In the genomic region with DNA sequence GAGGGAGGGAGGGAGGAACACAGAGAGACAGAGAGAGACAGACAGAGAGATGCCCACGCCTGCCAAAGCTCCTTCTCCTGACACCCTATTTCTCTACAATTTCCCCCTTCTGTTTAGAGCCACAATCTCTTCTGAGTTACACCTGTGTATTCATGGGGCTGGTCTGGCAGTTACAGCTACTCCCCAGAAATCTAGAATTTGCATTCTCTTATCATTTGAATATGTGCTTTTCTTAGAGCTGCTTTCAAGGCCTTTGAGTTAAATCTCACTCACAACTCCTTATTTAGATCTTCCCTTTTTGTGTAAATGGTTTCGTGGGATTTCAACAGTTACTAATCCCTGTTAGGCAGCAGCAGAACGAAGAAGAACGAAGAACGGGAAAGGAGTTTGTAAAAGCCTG, we compare ENCODE assay signal across 17 mouse cellular contexts. TPM values are rescaled to one million over a fixed set of nuclear protein-coding genes. Genes with fewer than 3 reads are reported as not detected.
"Had no signal": no experiment of that assay in that cellular context is flagged by ENCODE, and none has a peak within 500 bp of the region (broad histone marks: within the 10 kb centered on the region; RNA-seq: fewer than 3 reads in every experiment).

No protein-coding gene starts in this region.

- H3K27me3 ChIP-seq: neural tube, embryonic 13.5 days; neural tube, embryonic 15.5 days; stomach, embryonic 15.5 days had no signal

- DNase-seq: retina, postnatal 1 day; right cerebral cortex, adult 18-20 months; right cerebral cortex, postnatal 14 days; right cerebral cortex, postnatal 25 days; right cerebral cortex, postnatal 4 days; spleen, adult 18-20 months; thymus, adult 18-20 months; thymus, adult 2 months; thymus, postnatal 14 days; thymus, postnatal 25 days; thymus, postnatal 36 days; thymus, postnatal 4 days had no signal

- H3K36me3 ChIP-seq: neural tube, embryonic 13.5 days; neural tube, embryonic 15.5 days; stomach, embryonic 15.5 days had no signal

- H3K9ac ChIP-seq: neural tube, embryonic 13.5 days; neural tube, embryonic 15.5 days; stomach, embryonic 15.5 days had no signal

- H3K4me1 ChIP-seq: neural tube, embryonic 13.5 days; neural tube, embryonic 15.5 days; stomach, embryonic 15.5 days had no signal

- H3K4me3 ChIP-seq: neural tube, embryonic 13.5 days; neural tube, embryonic 15.5 days; stomach, embryonic 15.5 days had no signal

- H3K9me3 ChIP-seq: neural tube, embryonic 13.5 days; neural tube, embryonic 15.5 days; stomach, embryonic 15.5 days had no signal

- H3K4me2 ChIP-seq: neural tube, embryonic 13.5 days; neural tube, embryonic 15.5 days; stomach, embryonic 15.5 days had no signal

- H3K27ac ChIP-seq: neural tube, embryonic 13.5 days; neural tube, embryonic 15.5 days; stomach, embryonic 15.5 days; stomach, postnatal 0 days had no signal

RNA-seq across cellular contexts. Expression of a gene that starts 55.0 kb away (rescaled TPM):
- total RNA-seq: neutrophil, adult 5-6 weeks had no signal
